In genomic region chr5:30461821-30462220, GRCm38 (mm10) we compare ENCODE assay signal across 9 mouse cellular contexts. TPM values are rescaled to one million over a fixed set of nuclear protein-coding genes. Genes with fewer than 3 reads are reported as not detected.
DNase-seq lines count a peak whose midpoint lies in the region; ATAC-seq and TF ChIP-seq lines count a peak whose summit lies in the region.
"Had no signal": no experiment of that assay in that cellular context is flagged by ENCODE, and none has a peak within 500 bp of the region (broad histone marks: within the 10 kb centered on the region; RNA-seq: fewer than 3 reads in every experiment).

Gene Otof (minus strand): TSS chr5:30461932.

- WGBS in forebrain, embryonic 14.5 days: 22% methylated on average over 11 of the region's 12 CpGs
- WGBS in hindbrain, postnatal 0 days: 10% methylated on average over 12 of the region's 12 CpGs
- WGBS in stomach, embryonic 15.5 days: 17% methylated on average over 11 of the region's 12 CpGs

- H3K4me1 ChIP-seq in forebrain, embryonic 14.5 days (ENCODE audit: control insufficient read depth, insufficient read depth, low read length): peaks cover 8% of the 10 kb centered on the region
- peaks cover 17% of the 10 kb centered on the region for H3K4me1 ChIP-seq in hindbrain, postnatal 0 days (ENCODE audit: insufficient read depth, low read length)
- peaks cover 17% of the 10 kb centered on the region; the same call in 1 of the 2 replicates for H3K4me1 ChIP-seq in stomach, embryonic 15.5 days
- H3K4me1 ChIP-seq: megakaryocyte, embryonic 14.5 days had no signal

- no peaks in the 10 kb centered on the region for H3K9me3 ChIP-seq in forebrain, embryonic 14.5 days (replicated peaks; ENCODE audit: control insufficient read depth, low read length)
- H3K9me3 ChIP-seq in hindbrain, postnatal 0 days (ENCODE audit: low read length): no peaks in the 10 kb centered on the region
- H3K9me3 ChIP-seq in stomach, embryonic 15.5 days: no peaks in the 10 kb centered on the region
- H3K9me3 ChIP-seq: megakaryocyte, embryonic 14.5 days had no signal

- H3K4me2 ChIP-seq in forebrain, embryonic 14.5 days (ENCODE audit: low read length): peak within 1 kb of the TSS; percentile 28; the same call in 1 of the 2 replicates
- peak within 1 kb of the TSS; percentile 46 for H3K4me2 ChIP-seq in hindbrain, postnatal 0 days (ENCODE audit: low read depth, low read length)
- H3K4me2 ChIP-seq in stomach, embryonic 15.5 days: peak within 1 kb of the TSS; percentile 16; the same call in 1 of the 2 replicates

- H3K27me3 ChIP-seq in forebrain, embryonic 14.5 days (replicated peaks; ENCODE audit: control insufficient read depth, insufficient read depth, low read length): peaks cover 8% of the 10 kb centered on the region; the same call in 1 of the 2 replicates
- no peaks in the 10 kb centered on the region for H3K27me3 ChIP-seq in hindbrain, postnatal 0 days (ENCODE audit: insufficient read depth, low read length)
- peaks cover 19% of the 10 kb centered on the region; the same call in 1 of the 2 replicates for H3K27me3 ChIP-seq in stomach, embryonic 15.5 days (replicated peaks)

- peak; percentile 87 for ATAC-seq in forebrain, embryonic 14.5 days
- ATAC-seq in hindbrain, postnatal 0 days: peak; percentile 83
- 0 out of 2 replicates have a peak, but pooled peaks have one; percentile 23 for ATAC-seq in stomach, embryonic 15.5 days (ENCODE audit: insufficient read depth, low FRiP score, low read depth)
- ATAC-seq in erythroid progenitor cell, adult 5-6 weeks (replicated peaks; ENCODE audit: low FRiP score, poor library complexity, severe bottlenecking): no peak

- no peak for TF ChIP-seq CTCF in hindbrain, postnatal 0 days (IDR thresholded peaks at IDR 0.05; ENCODE audit: low read depth)

- no peaks in the 10 kb centered on the region for H3K36me3 ChIP-seq in forebrain, embryonic 14.5 days (ENCODE audit: control insufficient read depth, insufficient read depth, low read length)
- no peaks in the 10 kb centered on the region for H3K36me3 ChIP-seq in hindbrain, postnatal 0 days (ENCODE audit: insufficient read depth, low read length)
- no peaks in the 10 kb centered on the region for H3K36me3 ChIP-seq in stomach, embryonic 15.5 days

- H3K27ac ChIP-seq in forebrain, embryonic 14.5 days (ENCODE audit: low read depth, low read length): 0 out of 2 replicates have a peak within 1 kb of the TSS, but pooled peaks have one; percentile 27
- H3K27ac ChIP-seq in hindbrain, postnatal 0 days: no peak within 1 kb of the TSS
- no peak within 1 kb of the TSS for H3K27ac ChIP-seq in stomach, embryonic 15.5 days

- H3K4me3 ChIP-seq in forebrain, embryonic 14.5 days (ENCODE audit: low read depth, low read length): no peak within 1 kb of the TSS
- peak within 1 kb of the TSS; percentile 2; the same call in 1 of the 2 replicates for H3K4me3 ChIP-seq in hindbrain, postnatal 0 days (ENCODE audit: low read length)
- H3K4me3 ChIP-seq in stomach, embryonic 15.5 days (replicated peaks): no peak within 1 kb of the TSS
- H3K4me3 ChIP-seq: megakaryocyte, embryonic 14.5 days had no signal

- peak; percentile 25 for DNase-seq in adrenal gland, adult 2 months
- no peak for DNase-seq in adrenal gland, adult 8-10 months
- DNase-seq in brain, adult 2 months (ENCODE audit: low read depth, low spot score): peak; percentile 90
- DNase-seq in forebrain, embryonic 14.5 days (ENCODE audit: low spot score): peak; percentile 81
- peak; percentile 76 for DNase-seq in hindbrain, postnatal 0 days (ENCODE audit: low spot score)
- peak; percentile 75 for DNase-seq in lung, postnatal 10 days

- no peak within 1 kb of the TSS for H3K9ac ChIP-seq in forebrain, embryonic 14.5 days (ENCODE audit: low read length)
- peak within 1 kb of the TSS; percentile 10; the same call in 1 of the 2 replicates for H3K9ac ChIP-seq in hindbrain, postnatal 0 days (replicated peaks; ENCODE audit: low read length)
- H3K9ac ChIP-seq in stomach, embryonic 15.5 days: no peak within 1 kb of the TSS

RNA-seq across cellular contexts. Expression of gene Otof, which starts in this region (rescaled TPM):
- total RNA-seq in adrenal gland, adult 2 months (2021): under 1 TPM; 0.06 to 0.10 TPM
- 0.42 and 0.43 TPM in 2 replicates for polyA plus RNA-seq in adrenal gland, adult 2 months (2012; rRNA removed)
- 1 to 10 TPM in 1 of 4 experiments, under 1 TPM in 2, not detected in 1; 0.12 to 1.1 (median 0.38) TPM for total RNA-seq in adrenal gland, adult 8-10 months (2022)
- 0.55 and 0.91 TPM in 2 replicates for polyA plus RNA-seq in forebrain, embryonic 14.5 days (2014; fragmentation: Nextera tagmentation; extraction: Ambion mirVana)
- total RNA-seq in hindbrain, postnatal 0 days (2014; rRNA removed): 12.2 and 13.0 TPM in 2 replicates
- polyA plus RNA-seq in hindbrain, postnatal 0 days (2015; fragmentation: Nextera tagmentation; extraction: Ambion mirVana): 5.5 and 7.1 TPM in 2 replicates
- 0.37 and 0.40 TPM in 2 replicates for polyA plus RNA-seq in stomach, embryonic 15.5 days (2015; fragmentation: Nextera tagmentation; extraction: Ambion mirVana)
- not detected in 2 replicates for total RNA-seq in erythroid progenitor cell, adult 5-6 weeks (2015; ENCODE audit: low replicate concordance)
- total RNA-seq in erythroid progenitor cell, adult 5-6 weeks (2017; ENCODE audit: low replicate concordance): not detected in 2 replicates

Comparison
In these comparisons a context has a peak if more than half of its experiments do, and no peak if none do; other contexts are left out.
1. Peak in DNase-seq in adrenal gland, adult 2 months; RNA of the gene not detected or under 1 TPM.
2. Peak in DNase-seq, ATAC-seq, H3K27ac ChIP-seq and H3K4me2 ChIP-seq in forebrain, embryonic 14.5 days; RNA of the gene not detected or under 1 TPM.
3. Peak in ATAC-seq and H3K4me2 ChIP-seq in stomach, embryonic 15.5 days; RNA of the gene not detected or under 1 TPM.